Mouse (Mus musculus): ENCODE results near the gene Grk5. TPM values are rescaled to one million over a fixed set of nuclear protein-coding genes. Genes with fewer than 3 reads are reported as not detected.

The Grk5 gene
- total RNA-seq, 1 experiment from 2014 or later: 16.5 TPM

- no peak for DNase-seq
Measured at GRCm38 (mm10) chr19:61078622-61079021, 189.1 kb downstream of the Grk5 start.

- DNase-seq: no peak
Measured at GRCm38 (mm10) chr19:61080251-61080749, 190.8 kb downstream of the Grk5 start.

GRCm38 (mm10) chr19:61083006-61083405, 193.5 kb downstream of the Grk5 start:
- DNase-seq: no peak

- peak; percentile 94 for DNase-seq
Measured at GRCm38 (mm10) chr19:61084149-61084940, 194.8 kb downstream of the Grk5 start.

GRCm38 (mm10) chr19:61085217-61085616, 195.7 kb downstream of the Grk5 start:
- no peak for DNase-seq

GRCm38 (mm10) chr19:61087781-61088180, 198.2 kb downstream of the Grk5 start:
- DNase-seq: peak; percentile 34

GRCm38 (mm10) chr19:61089001-61089400, 199.5 kb downstream of the Grk5 start:
- DNase-seq: no peak

- no peak for DNase-seq
Measured at GRCm38 (mm10) chr19:61090541-61090940, 201.0 kb downstream of the Grk5 start.

- DNase-seq: no peak
Measured at GRCm38 (mm10) chr19:61096776-61097175, 207.2 kb downstream of the Grk5 start.

GRCm38 (mm10) chr19:61097764-61098163, 208.2 kb downstream of the Grk5 start:
- DNase-seq: no peak

GRCm38 (mm10) chr19:61110184-61110583, 220.6 kb downstream of the Grk5 start:
- no peak for DNase-seq

- DNase-seq: no peak
Measured at GRCm38 (mm10) chr19:61131096-61131495, 241.5 kb downstream of the Grk5 start.

GRCm38 (mm10) chr19:61138655-61139054, 249.1 kb downstream of the Grk5 start:
- no peak for DNase-seq

GRCm38 (mm10) chr19:61140342-61141206, 251.0 kb downstream of the Grk5 start, which contains the start of gene Zfp950:
Gene Zfp950, minus strand, starts transcription at chr19:61140840.
- peak; percentile 92 for DNase-seq

GRCm38 (mm10) chr19:61141299-61141698, 251.8 kb downstream of the Grk5 start:
- no peak for DNase-seq

Other genes starting within 250 kb of the Grk5 start
- 1.5 and 1.9 TPM in 2 replicates for gene Nanos1, start 133.8 kb upstream of the Grk5 start, total RNA-seq (2021)
- gene Eif3a, start 99.1 kb upstream of the Grk5 start, total RNA-seq (2021): 166 and 178 TPM in 2 replicates
- gene Fam45a, start 78.2 kb upstream of the Grk5 start, total RNA-seq (2021): 26.3 and 31.9 TPM in 2 replicates
- gene Sfxn4, start 28.3 kb upstream of the Grk5 start, total RNA-seq (2021): 4.3 and 5.6 TPM in 2 replicates
- 509 and 525 TPM in 2 replicates for gene Prdx3, start 15.2 kb upstream of the Grk5 start, total RNA-seq (2021)

All from adrenal gland, postnatal 14 days (tissue).